Mouse (Mus musculus): ENCODE measurements around the gene Dll3. TPM values are rescaled to one million over a fixed set of nuclear protein-coding genes. Genes with fewer than 3 reads are reported as not detected.

Dll3 gene
- polyA plus RNA-seq, 1 experiment from 2014 or later = 0.14 TPM

- Histone ChIP-seq H3K4me3 (ENCODE audit: control insufficient read depth in 1 of 2, insufficient read depth in 1 of 2, low read depth in 1 of 2, low read length in 2 of 2) (no peak overlapping the region), H3K27ac (replicated peaks in 1 of 2; ENCODE audit: control insufficient read depth in 1 of 2, insufficient read depth in 1 of 2, low read depth in 2 of 2, low read length in 2 of 2) (no peak overlapping the region), H3K9ac (ENCODE audit: low read length) (no peak overlapping the region), H3K36me3 (ENCODE audit: control insufficient read depth, insufficient read depth, low read length) (peaks cover 100% of the 10 kb centered on the region), H3K4me2 (ENCODE audit: low read length) (no peak overlapping the region), H3K27me3 (ENCODE audit: control insufficient read depth, insufficient read depth, low read length) (no peaks in the 10 kb centered on the region), H3K4me1 (ENCODE audit: control insufficient read depth in 2 of 2, insufficient read depth in 2 of 2, low read length in 2 of 2) (no peaks in the 10 kb centered on the region), H3K9me3 (ENCODE audit: control insufficient read depth, low read length) (no peaks in the 10 kb centered on the region)
- WGBS = 88% methylated on average over 15 of the region's 15 CpGs
- ATAC-seq (ENCODE audit: insufficient number of reproducible peaks, insufficient read depth, low FRiP score, low read depth) = no peak
Observed at GRCm38 (mm10) chr7:28321974-28322720, 20.1 kb upstream of the Dll3 start.

- Histone ChIP-seq H3K9ac (ENCODE audit: low read length) (no peak overlapping the region), H3K36me3 (ENCODE audit: control insufficient read depth, insufficient read depth, low read length) (peaks cover 94% of the 10 kb centered on the region), H3K27ac (replicated peaks in 1 of 2; ENCODE audit: control insufficient read depth in 1 of 2, insufficient read depth in 1 of 2, low read depth in 2 of 2, low read length in 2 of 2) (no peak overlapping the region), H3K4me3 (ENCODE audit: control insufficient read depth in 1 of 2, insufficient read depth in 1 of 2, low read depth in 1 of 2, low read length in 2 of 2) (no peak overlapping the region), H3K4me1 (ENCODE audit: control insufficient read depth in 2 of 2, insufficient read depth in 2 of 2, low read length in 2 of 2) (no peaks in the 10 kb centered on the region), H3K9me3 (ENCODE audit: control insufficient read depth, low read length) (no peaks in the 10 kb centered on the region), H3K4me2 (ENCODE audit: low read length) (no peak overlapping the region), H3K27me3 (ENCODE audit: control insufficient read depth, insufficient read depth, low read length) (no peaks in the 10 kb centered on the region)
- 90% methylated on average over 17 of the region's 17 CpGs for WGBS
- ATAC-seq (ENCODE audit: insufficient number of reproducible peaks, insufficient read depth, low FRiP score, low read depth) = no peak
Observed at GRCm38 (mm10) chr7:28318714-28319113, 16.7 kb upstream of the Dll3 start.

GRCm38 (mm10) chr7:28318036-28318435 lies 16.0 kb upstream of the Dll3 start:
- Histone ChIP-seq H3K9ac (ENCODE audit: low read length) (no peak overlapping the region), H3K4me1 (ENCODE audit: control insufficient read depth in 2 of 2, insufficient read depth in 2 of 2, low read length in 2 of 2) (no peaks in the 10 kb centered on the region), H3K4me3 (ENCODE audit: control insufficient read depth in 1 of 2, insufficient read depth in 1 of 2, low read depth in 1 of 2, low read length in 2 of 2) (no peak overlapping the region), H3K4me2 (ENCODE audit: low read length) (no peak overlapping the region), H3K36me3 (ENCODE audit: control insufficient read depth, insufficient read depth, low read length) (peaks cover 87% of the 10 kb centered on the region), H3K27ac (replicated peaks in 1 of 2; ENCODE audit: control insufficient read depth in 1 of 2, insufficient read depth in 1 of 2, low read depth in 2 of 2, low read length in 2 of 2) (no peak overlapping the region), H3K9me3 (ENCODE audit: control insufficient read depth, low read length) (no peaks in the 10 kb centered on the region), H3K27me3 (ENCODE audit: control insufficient read depth, insufficient read depth, low read length) (no peaks in the 10 kb centered on the region)
- no peak for ATAC-seq (ENCODE audit: insufficient number of reproducible peaks, insufficient read depth, low FRiP score, low read depth)
- 72% methylated on average over 3 of the region's 3 CpGs for WGBS

GRCm38 (mm10) chr7:28311926-28312543 lies 10.0 kb upstream of the Dll3 start, which contains the start of gene Timm50:
Gene Timm50 (minus strand): TSS chr7:28312072.
- H3K27ac ChIP-seq (replicated peaks in 1 of 2; ENCODE audit: control insufficient read depth in 1 of 2, insufficient read depth in 1 of 2, low read depth in 2 of 2, low read length in 2 of 2) = peak within 1 kb of the TSS in 1 of 2 experiments; percentile 52; a peak in 2 of 4 replicates
- no peaks in the 10 kb centered on the region for H3K27me3 ChIP-seq (ENCODE audit: control insufficient read depth, insufficient read depth, low read length)
- peaks cover 5 to 9% of the 10 kb centered on the region in 2 experiments; a peak in 1 of 4 replicates for H3K4me1 ChIP-seq (ENCODE audit: control insufficient read depth in 2 of 2, insufficient read depth in 2 of 2, low read length in 2 of 2)
- WGBS = under 1% methylated on average over 42 of the region's 45 CpGs
- H3K9me3 ChIP-seq (ENCODE audit: control insufficient read depth, low read length) = no peaks in the 10 kb centered on the region
- peak within 1 kb of the TSS; percentile 86 for H3K9ac ChIP-seq (ENCODE audit: low read length)
- H3K36me3 ChIP-seq (ENCODE audit: control insufficient read depth, insufficient read depth, low read length) = peaks cover 62% of the 10 kb centered on the region
- H3K4me2 ChIP-seq (ENCODE audit: low read length) = peak within 1 kb of the TSS; percentile 86
- ATAC-seq (ENCODE audit: insufficient number of reproducible peaks, insufficient read depth, low FRiP score, low read depth) = peak; percentile 96
- peak within 1 kb of the TSS; percentile 57 to 64 for H3K4me3 ChIP-seq (ENCODE audit: control insufficient read depth in 1 of 2, insufficient read depth in 1 of 2, low read depth in 1 of 2, low read length in 2 of 2)

- H3K36me3 ChIP-seq (ENCODE audit: control insufficient read depth, insufficient read depth, low read length) = peaks cover 62% of the 10 kb centered on the region
- peak overlapping the region; percentile 57 to 64 for H3K4me3 ChIP-seq (ENCODE audit: control insufficient read depth in 1 of 2, insufficient read depth in 1 of 2, low read depth in 1 of 2, low read length in 2 of 2)
- H3K27ac ChIP-seq (replicated peaks in 1 of 2; ENCODE audit: control insufficient read depth in 1 of 2, insufficient read depth in 1 of 2, low read depth in 2 of 2, low read length in 2 of 2) = peak overlapping the region in 1 of 2 experiments; percentile 52; a peak in 2 of 4 replicates
- 5% methylated on average over 35 of the region's 35 CpGs for WGBS
- no peaks in the 10 kb centered on the region for H3K9me3 ChIP-seq (ENCODE audit: control insufficient read depth, low read length)
- H3K27me3 ChIP-seq (ENCODE audit: control insufficient read depth, insufficient read depth, low read length) = no peaks in the 10 kb centered on the region
- peaks cover 5 to 9% of the 10 kb centered on the region in 2 experiments; a peak in 1 of 4 replicates for H3K4me1 ChIP-seq (ENCODE audit: control insufficient read depth in 2 of 2, insufficient read depth in 2 of 2, low read length in 2 of 2)
- peak overlapping the region; percentile 86 for H3K9ac ChIP-seq (ENCODE audit: low read length)
- peak; percentile 10; the same call in 1 of the 2 replicates for ATAC-seq (ENCODE audit: insufficient number of reproducible peaks, insufficient read depth, low FRiP score, low read depth)
- peak overlapping the region; percentile 86 for H3K4me2 ChIP-seq (ENCODE audit: low read length)
Observed at GRCm38 (mm10) chr7:28311151-28311925, 9.3 kb upstream of the Dll3 start.

GRCm38 (mm10) chr7:28309737-28310136 lies 7.7 kb upstream of the Dll3 start:
- no peak overlapping the region for H3K9ac ChIP-seq (ENCODE audit: low read length)
- WGBS = 67% methylated on average over 9 of the region's 9 CpGs
- peaks cover 62% of the 10 kb centered on the region for H3K36me3 ChIP-seq (ENCODE audit: control insufficient read depth, insufficient read depth, low read length)

GRCm38 (mm10) chr7:28306216-28306615 lies 4.2 kb upstream of the Dll3 start:
- WGBS = 83% methylated on average over 8 of the region's 8 CpGs
- Histone ChIP-seq H3K4me1 (ENCODE audit: control insufficient read depth in 2 of 2, insufficient read depth in 2 of 2, low read length in 2 of 2) (peaks cover 5 to 16% of the 10 kb centered on the region in 2 experiments; a peak in 1 of 4 replicates), H3K9me3 (ENCODE audit: control insufficient read depth, low read length) (no peaks in the 10 kb centered on the region), H3K36me3 (ENCODE audit: control insufficient read depth, insufficient read depth, low read length) (peaks cover 57% of the 10 kb centered on the region), H3K4me2 (ENCODE audit: low read length) (no peak overlapping the region), H3K9ac (ENCODE audit: low read length) (no peak overlapping the region), H3K4me3 (ENCODE audit: control insufficient read depth in 1 of 2, insufficient read depth in 1 of 2, low read depth in 1 of 2, low read length in 2 of 2) (no peak overlapping the region), H3K27me3 (ENCODE audit: control insufficient read depth, insufficient read depth, low read length) (peaks cover 21% of the 10 kb centered on the region), H3K27ac (replicated peaks in 1 of 2; ENCODE audit: control insufficient read depth in 1 of 2, insufficient read depth in 1 of 2, low read depth in 2 of 2, low read length in 2 of 2) (no peak overlapping the region)
- no peak for ATAC-seq (ENCODE audit: insufficient number of reproducible peaks, insufficient read depth, low FRiP score, low read depth)

More at GRCm38 (mm10) chr7:28309737-28310136, 7.7 kb upstream of the Dll3 start:
- Histone ChIP-seq H3K9me3 (ENCODE audit: control insufficient read depth, low read length) (no peaks in the 10 kb centered on the region), H3K27ac (replicated peaks in 1 of 2; ENCODE audit: control insufficient read depth in 1 of 2, insufficient read depth in 1 of 2, low read depth in 2 of 2, low read length in 2 of 2) (no peak overlapping the region), H3K4me2 (ENCODE audit: low read length) (no peak overlapping the region), H3K27me3 (ENCODE audit: control insufficient read depth, insufficient read depth, low read length) (no peaks in the 10 kb centered on the region), H3K4me1 (ENCODE audit: control insufficient read depth in 2 of 2, insufficient read depth in 2 of 2, low read length in 2 of 2) (peaks cover 5 to 9% of the 10 kb centered on the region in 2 experiments; a peak in 1 of 4 replicates), H3K4me3 (ENCODE audit: control insufficient read depth in 1 of 2, insufficient read depth in 1 of 2, low read depth in 1 of 2, low read length in 2 of 2) (no peak overlapping the region)
- no peak for ATAC-seq (ENCODE audit: insufficient number of reproducible peaks, insufficient read depth, low FRiP score, low read depth)

All from heart, embryonic 14.5 days (tissue).